Mouse (Mus musculus) erythroblast, adult 5-6 weeks (primary cell): ENCODE results near the gene Lsmem1. TPM values are rescaled to one million over a fixed set of nuclear protein-coding genes. Genes with fewer than 3 reads are reported as not detected.

Experiments
- ATAC-seq: replicated peaks from 2 replicates; pipeline ENCODE4 v1.8.0; 2016; ENCODE audit warnings: moderate number of reproducible peaks, mild to moderate bottlenecking, moderate TSS enrichment, inconsistent platforms; ENCODE audit not compliant: poor library complexity, low FRiP score, severe bottlenecking
- total RNA-seq, 2 experiments: library from RNA; stranded (forward) in 1 of 2; stranded (reverse) in 1 of 2; fragments of 150-400 nt in 1 of 2; fragments of 200-764, 138-1000 nt in 1 of 2; gene quantifications; 2 replicates each; pipeline versions ENCODE4 v1.2.3 to v1.2.4; 2015 to 2017; ENCODE audit warnings: low replicate concordance in 2 of 2

Lsmem1 gene
- total RNA-seq, 2 experiments from 2014 or later = not detected

GRCm38 (mm10) chr12:40152353-40153069 lies 46.8 kb downstream of the Lsmem1 start:
- ATAC-seq = no peak

- no peak for ATAC-seq
Observed at GRCm38 (mm10) chr12:40147319-40147718, 52.0 kb downstream of the Lsmem1 start.

GRCm38 (mm10) chr12:40146510-40146909 lies 52.8 kb downstream of the Lsmem1 start:
- no peak for ATAC-seq

GRCm38 (mm10) chr12:40140706-40141105 lies 58.6 kb downstream of the Lsmem1 start:
- ATAC-seq = no peak

DNA sequence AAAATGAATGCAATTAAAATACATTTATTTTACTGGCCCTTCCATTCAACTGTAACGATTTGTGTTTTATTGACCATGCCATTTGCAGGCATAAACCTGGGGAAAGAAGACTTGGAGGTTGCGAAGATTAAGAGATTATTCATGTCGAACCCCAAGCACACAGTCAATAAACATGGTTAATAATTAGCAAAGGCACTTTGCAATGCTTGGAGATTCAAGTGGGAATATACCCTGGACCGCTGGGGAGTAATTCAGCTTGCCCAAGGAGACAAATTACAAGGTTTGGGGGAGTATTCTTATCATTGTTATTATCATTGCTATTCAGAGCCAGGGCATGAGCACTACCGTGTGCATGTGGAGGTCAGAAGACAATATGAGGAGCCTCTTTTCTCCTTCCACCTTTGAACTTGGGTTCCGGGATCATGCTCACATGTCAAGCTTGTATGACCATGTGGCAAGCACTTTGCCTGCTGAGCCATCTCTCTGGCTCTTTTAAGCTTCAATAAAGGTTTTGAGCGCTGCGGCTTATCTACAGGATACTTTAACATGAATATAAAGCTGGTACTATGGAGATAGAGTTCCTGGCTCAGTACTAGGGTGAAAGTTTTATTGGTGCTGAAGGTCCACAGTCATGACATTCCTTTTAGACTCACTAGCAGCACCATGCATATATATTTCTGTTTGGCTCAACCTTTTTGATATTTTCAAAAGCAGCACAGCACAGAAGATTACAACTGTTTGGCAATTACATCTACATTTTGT lies 59.6 kb downstream of the Lsmem1 start:
- no peak for ATAC-seq

- ATAC-seq = no peak
Observed at GRCm38 (mm10) chr12:40134529-40134928, 64.8 kb downstream of the Lsmem1 start.

DNA sequence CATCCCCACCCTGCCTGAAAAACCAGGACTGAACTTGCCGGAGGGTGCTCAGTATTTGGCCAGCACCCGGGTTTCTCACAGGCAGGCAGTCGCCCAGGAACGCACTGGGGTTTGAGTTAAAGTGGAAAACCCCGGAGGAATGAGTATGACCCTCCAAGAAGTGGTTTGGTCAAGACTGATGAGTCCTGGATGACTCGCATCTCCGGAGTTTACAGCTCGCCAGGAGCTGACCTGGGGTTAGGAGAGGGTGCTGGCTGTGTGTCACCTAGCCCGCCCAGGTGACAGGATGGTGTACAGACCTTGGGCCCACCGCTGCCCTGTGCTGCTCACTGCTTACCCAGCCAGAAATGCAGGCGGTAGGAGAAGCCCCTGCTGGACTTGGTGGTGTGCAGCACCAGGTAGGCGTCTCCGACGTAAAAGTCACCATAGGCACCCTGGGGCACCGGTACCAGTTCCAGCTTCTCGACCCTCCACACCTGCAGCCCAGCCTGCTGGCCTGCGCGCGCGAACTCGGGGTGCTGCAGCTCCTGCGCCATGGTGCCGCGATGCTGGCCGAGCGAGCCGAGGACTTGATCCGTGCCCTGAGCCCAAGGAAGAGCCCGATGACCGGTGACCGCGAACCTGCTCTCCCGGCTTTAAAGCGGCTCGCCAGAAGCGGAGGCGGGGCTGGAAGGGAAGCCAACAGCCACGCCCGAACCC lies 65.6 kb downstream of the Lsmem1 start, which contains the start of gene Scin:
Scin (minus strand) TSS at position 656 of the 699 bp plus-strand sequence.
- ATAC-seq = no peak

DNA sequence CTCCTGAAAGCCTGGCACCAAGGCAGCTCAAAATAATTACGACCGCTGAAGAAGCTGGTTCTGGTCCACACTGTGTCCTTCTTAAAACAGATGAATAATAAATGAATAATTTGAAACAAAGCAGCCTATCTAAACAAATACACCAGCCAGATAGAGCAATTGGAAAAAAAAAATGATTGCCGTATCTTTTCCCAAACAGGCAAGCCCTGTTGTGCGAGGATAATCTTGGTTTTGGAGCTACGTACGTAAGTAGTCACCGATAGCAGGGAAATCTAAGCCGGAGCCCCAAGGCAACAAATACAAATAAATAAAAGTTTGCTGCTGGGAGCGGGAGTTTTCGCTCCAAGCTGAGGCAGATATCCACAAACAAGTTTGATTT lies 66.1 kb downstream of the Lsmem1 start:
- no peak for ATAC-seq

Other genes with a start within 250 kb of the Lsmem1 start
- gene Arl4a, start 161.5 kb downstream of the Lsmem1 start, total RNA-seq (2015; ENCODE audit: low replicate concordance) = 567 and 568 TPM in 2 replicates
- 331 and 428 TPM in 2 replicates for gene Arl4a, start 161.5 kb downstream of the Lsmem1 start, total RNA-seq (2017; ENCODE audit: low replicate concordance)
- gene Scin, start 65.3 kb downstream of the Lsmem1 start, total RNA-seq (2015; ENCODE audit: low replicate concordance) = 2.1 and 2.3 TPM in 2 replicates
- 0.94 and 0.98 TPM in 2 replicates for gene Scin, start 65.3 kb downstream of the Lsmem1 start, total RNA-seq (2017; ENCODE audit: low replicate concordance)
- gene Ifrd1, start 49.0 kb upstream of the Lsmem1 start, total RNA-seq (2015; ENCODE audit: low replicate concordance) = 11.7 and 90.9 TPM in 2 replicates
- gene Ifrd1, start 49.0 kb upstream of the Lsmem1 start, total RNA-seq (2017; ENCODE audit: low replicate concordance) = 15.4 and 19.7 TPM in 2 replicates
- 2.3 and 9.0 TPM in 2 replicates for gene Zfp277, start 246.4 kb upstream of the Lsmem1 start, total RNA-seq (2015; ENCODE audit: low replicate concordance)
- 7.0 and 8.4 TPM in 2 replicates for gene Zfp277, start 246.4 kb upstream of the Lsmem1 start, total RNA-seq (2017; ENCODE audit: low replicate concordance)
- gene Dock4, start 246.5 kb upstream of the Lsmem1 start, total RNA-seq (2015; ENCODE audit: low replicate concordance) = 0.19 and 1.7 TPM in 2 replicates
- gene Dock4, start 246.5 kb upstream of the Lsmem1 start, total RNA-seq (2017; ENCODE audit: low replicate concordance) = 0.17 and 0.28 TPM in 2 replicates